Mouse (Mus musculus) cortical plate, adult 2 months (tissue): ENCODE measurements around the gene Senp8.

Experiments used
- CTCF ChIP-seq: fragments of 200-500 bp; IDR thresholded peaks from 2 replicates; pipeline ENCODE4 v1.5.1; 2011; ENCODE audit warnings: mild to moderate bottlenecking, control low read depth, low read length; ENCODE audit not compliant: insufficient read depth; ENCODE audit errors: extremely low read depth
- POLR2A ChIP-seq: fragments of 200-500 bp; IDR thresholded peaks from 2 replicates; pipeline ENCODE4 v1.6.1; 2011; ENCODE audit warnings: mild to moderate bottlenecking, low read length, control low read depth; ENCODE audit not compliant: insufficient read depth; ENCODE audit errors: extremely low read depth

DNA sequence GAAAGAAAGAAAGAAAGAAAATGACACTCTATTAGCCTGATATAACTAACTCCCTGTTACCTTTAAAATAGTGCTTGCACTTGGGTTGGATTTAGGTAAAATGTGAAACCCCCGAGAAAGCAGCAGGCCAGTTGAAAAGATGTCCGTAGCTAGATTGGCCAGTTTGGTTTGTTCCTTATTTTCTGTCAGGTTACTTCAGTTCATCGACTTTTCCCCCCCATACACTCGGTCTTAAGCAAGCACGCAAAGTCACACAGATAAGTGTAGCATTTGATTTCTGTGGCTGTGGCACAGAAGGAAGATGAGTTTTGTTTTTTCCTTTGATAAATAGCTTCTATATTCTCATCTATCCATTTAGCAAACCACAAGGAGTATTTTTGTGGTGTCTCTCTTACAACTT is 19.4 kb downstream of the Senp8 start:
- TF ChIP-seq CTCF (no peak), POLR2A (no peak)
